Mouse (Mus musculus): ENCODE data around the gene Cby1. TPM values are rescaled to one million over a fixed set of nuclear protein-coding genes. Genes with fewer than 3 reads are reported as not detected.
"Not testable (repeated sequence)": the region's sequence is repeated elsewhere in the genome, so short reads cannot be mapped to it uniquely, and the experiment has no call there.

The Cby1 gene
- total RNA-seq, 2 experiments from 2014 or later: 19.0 to 65.2 TPM

DNA sequence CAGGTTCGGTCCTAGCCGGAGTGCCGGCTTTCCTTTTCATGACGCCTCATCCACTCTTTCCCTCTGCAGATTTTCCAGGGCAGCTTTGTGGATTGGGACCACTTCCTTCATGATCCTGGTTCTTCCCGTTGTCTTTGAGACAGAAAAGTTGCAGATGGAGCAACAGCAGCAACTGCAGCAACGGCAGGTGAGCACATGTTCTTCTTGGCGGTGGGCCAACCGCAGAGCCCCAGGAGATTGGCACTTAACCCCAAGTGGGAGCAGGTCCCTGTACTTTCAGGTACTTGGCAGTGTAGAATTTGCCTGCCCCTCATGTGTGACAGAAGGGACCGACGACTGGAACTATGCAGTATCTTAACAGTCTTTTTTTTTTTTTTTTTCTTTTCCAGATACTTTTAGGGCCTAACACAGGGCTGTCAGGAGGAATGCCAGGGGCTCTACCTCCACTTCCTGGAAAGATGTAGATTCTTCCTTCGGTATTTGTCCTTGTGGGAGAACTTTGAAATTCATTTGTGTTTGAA is 12.9 kb downstream of the Cby1 start:
- not testable (repeated sequence) for ATAC-seq (replicated peaks; ENCODE audit: poor library complexity)

- ATAC-seq (replicated peaks; ENCODE audit: poor library complexity): no peak
These were observed 18.9 kb downstream of the Cby1 start for GRCm38 (mm10) chr15:79677936-79678335.

DNA sequence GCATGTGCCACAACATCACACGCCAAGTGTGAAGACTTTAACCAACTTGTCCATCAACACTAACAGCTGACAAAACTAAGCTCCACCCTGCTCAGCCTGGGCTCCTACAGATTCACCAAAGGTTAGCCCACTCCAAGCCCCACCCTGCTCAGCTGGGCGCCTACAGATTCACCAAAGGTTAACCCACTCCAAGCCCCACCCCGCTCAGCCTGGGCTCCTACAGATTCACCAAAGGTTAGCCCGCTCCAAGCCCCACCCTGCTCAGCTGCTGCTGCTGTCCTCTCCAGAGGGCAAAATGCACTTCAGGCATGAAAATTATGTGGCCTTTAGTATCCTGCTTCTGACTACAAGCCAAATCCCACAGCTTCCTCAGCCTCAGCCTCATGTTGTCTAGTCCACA is 23.0 kb downstream of the Cby1 start:
- no peak for ATAC-seq (replicated peaks; ENCODE audit: poor library complexity)

DNA sequence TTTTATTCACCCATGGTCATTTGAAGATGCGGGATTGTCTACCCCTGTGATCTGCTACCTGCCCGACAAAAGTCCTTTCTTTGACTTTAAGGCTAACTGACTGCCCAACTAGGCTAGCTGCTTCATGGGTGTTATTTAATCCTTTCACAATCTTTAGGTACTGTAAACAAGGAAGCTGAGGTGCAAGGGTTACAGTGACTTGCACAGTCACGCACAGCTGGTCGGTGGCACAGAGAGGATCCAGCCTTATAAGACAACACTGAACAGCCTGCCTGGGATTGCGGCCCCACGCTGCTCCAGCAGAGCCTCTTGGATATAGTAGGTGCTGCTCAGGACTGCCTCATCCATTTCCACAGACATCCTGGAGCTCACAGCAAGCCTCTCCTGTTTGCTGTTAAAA is 24.1 kb downstream of the Cby1 start:
- ATAC-seq (replicated peaks; ENCODE audit: poor library complexity): no peak

DNA sequence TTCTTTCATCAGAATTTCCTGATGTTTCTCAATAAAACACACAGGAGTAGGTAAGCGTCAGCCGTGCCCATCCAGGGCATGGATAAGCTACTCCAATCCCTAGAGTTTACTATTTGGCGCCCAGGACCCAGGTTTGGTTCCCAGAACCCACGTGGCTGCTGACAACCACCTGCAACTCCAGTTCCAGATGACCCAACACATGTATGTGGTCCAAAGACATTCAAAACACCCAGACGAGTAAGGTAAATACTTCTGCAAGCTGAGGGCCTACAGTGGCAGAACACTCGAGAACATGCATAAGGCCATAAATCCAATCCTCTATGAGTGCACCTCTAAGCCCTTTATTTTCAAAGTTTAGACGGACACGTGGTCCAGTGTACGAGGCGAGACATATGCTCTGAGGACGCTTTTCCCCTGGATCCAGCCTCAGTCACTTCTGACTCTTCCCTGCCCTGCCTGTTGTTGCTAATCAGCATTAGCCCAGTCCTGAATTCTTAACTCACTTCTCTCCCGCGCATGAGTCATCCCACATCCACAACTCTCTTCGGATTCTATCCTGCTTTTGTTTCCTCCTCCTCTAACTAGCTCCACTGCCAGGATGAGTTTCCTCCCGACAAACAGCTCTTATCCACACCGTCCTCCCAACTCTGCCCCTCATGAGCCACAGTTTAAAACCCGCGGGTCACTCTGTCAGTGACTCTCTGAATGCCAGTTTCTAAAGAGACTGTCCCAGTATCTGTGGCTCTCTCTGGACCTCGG is 24.9 kb downstream of the Cby1 start:
- ATAC-seq (replicated peaks; ENCODE audit: poor library complexity): no peak

- no peak for ATAC-seq (replicated peaks; ENCODE audit: poor library complexity)
These were observed 25.6 kb downstream of the Cby1 start for GRCm38 (mm10) chr15:79684616-79685015.

DNA sequence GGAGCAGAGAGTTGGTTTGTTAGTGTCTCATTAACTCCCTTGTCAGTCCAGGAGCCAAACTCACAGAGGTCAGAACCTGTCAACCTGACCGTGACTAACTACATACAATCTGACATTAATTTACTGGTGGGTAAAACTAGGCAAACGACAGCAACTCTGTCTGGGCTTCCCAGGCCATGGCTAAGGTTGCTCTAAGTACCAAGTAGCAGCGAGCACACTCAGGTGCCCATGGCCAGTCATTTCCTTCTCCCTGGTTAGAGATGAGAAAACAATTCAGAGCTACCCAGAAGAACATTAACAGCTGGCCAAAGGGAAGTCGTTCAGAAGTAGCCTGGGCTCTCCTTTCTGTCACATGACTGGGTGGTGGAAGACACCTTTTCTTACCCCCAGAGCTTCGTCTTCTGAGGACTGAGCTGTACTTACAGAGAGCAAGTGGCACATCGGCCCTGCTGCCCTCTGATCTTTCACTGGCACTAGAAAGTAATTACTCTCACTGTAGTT is 26.2 kb downstream of the Cby1 start:
- ATAC-seq (replicated peaks; ENCODE audit: poor library complexity): no peak

GRCm38 (mm10) chr15:79686046-79686869 is 27.3 kb downstream of the Cby1 start:
- no peak for ATAC-seq (replicated peaks; ENCODE audit: poor library complexity)

DNA sequence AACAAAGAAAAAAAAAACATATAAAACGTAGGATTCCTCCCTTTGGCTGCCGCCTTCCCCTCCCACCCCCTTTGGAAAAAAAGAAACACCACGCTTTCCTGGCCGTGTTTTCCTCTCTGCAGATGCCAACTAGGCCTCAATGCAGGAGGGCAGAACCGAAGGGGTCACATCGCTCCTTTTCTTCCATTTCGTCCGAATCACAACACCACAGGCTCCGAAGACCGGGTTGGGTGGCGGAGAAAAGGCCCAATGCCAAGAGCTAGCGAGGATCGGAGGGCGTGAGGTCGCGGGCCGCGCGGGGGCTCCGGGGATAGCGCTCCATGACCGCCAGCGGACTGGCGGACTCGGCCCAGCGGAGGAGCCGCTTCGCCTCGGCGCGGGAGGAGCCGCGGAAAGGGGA is 28.2 kb downstream of the Cby1 start:
- no peak for ATAC-seq (replicated peaks; ENCODE audit: poor library complexity)

- ATAC-seq (replicated peaks; ENCODE audit: poor library complexity): peak; percentile 64
These were observed 28.8 kb downstream of the Cby1 start, which contains the start of gene Josd1 for GRCm38 (mm10) chr15:79687646-79688267. Josd1 (minus strand) TSS chr15:79687919.

DNA sequence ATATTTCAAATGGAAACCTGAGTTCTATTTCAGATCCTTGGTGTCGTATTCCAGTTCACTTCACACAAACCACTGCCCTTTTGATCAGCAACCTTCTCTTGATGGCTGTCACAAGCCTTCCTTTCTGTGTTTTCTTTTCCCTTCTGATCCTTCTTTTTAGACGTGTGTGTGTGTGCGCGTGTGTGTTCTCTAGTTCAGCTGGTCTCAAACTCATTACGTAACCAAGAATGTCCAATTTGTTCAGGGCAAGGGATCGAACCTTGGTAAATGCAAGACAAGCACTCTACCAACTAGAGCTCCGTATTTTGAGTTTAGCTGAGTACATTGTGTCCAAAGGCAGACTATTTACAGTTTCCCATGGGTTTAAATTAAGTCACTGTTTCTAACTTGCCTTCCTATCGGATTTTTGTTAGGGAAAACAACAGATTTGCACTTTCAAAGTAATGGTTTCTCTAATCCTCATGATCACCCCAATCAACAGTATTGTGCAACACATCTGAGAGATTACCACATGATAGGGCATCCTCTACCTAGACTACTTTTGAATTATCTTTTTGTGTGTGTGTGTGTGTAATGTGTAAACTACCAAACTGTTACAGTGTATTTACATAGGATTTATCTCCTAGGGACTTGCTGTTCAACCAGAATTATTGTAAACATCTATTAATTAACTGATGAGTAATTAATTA is 29.4 kb downstream of the Cby1 start:
- no peak for ATAC-seq (replicated peaks; ENCODE audit: poor library complexity)

- ATAC-seq (replicated peaks; ENCODE audit: poor library complexity): no peak
These were observed 30.8 kb downstream of the Cby1 start for GRCm38 (mm10) chr15:79689662-79690425.

DNA sequence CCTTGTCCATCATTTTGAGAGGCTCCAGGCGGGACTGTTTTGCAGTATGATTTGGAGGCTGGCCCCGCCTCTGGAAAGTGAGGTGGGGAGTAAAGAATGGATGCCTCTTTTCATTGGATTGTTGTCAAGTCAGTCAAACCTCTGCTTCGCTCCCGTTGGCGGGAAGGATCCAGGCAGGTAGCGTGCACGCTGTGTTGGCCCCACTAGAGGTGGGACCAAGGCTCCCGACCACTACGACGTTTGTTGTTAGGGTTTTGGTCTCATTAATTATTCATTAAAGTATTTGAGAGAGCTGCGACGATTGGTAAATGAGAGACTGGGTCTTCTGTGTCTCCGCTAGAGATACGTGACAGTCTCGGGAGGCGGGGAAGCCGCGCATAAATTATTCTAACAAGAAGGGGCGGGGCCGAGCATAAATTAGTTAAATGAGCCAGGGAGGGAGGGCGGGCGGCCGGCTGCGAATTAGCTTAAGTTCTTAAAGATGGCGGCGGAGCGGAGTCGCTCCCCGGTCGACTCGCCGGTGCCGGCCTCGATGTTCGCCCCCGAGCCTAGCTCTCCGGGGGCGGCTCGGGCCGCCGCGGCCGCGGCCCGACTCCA is 31.5 kb downstream of the Cby1 start, which contains the start of gene Gtpbp1:
TSS of gene Gtpbp1 (plus strand) at position 420 of the 597 bp plus-strand sequence.
- ATAC-seq (replicated peaks; ENCODE audit: poor library complexity): peak; percentile 61

GRCm38 (mm10) chr15:79691023-79691508 is 32.1 kb downstream of the Cby1 start:
- no peak for ATAC-seq (replicated peaks; ENCODE audit: poor library complexity)

- ATAC-seq (replicated peaks; ENCODE audit: poor library complexity): no peak
These were observed 33.3 kb downstream of the Cby1 start for GRCm38 (mm10) chr15:79692334-79692733.

- ATAC-seq (replicated peaks; ENCODE audit: poor library complexity): peak; percentile 11
These were observed 34.7 kb downstream of the Cby1 start for GRCm38 (mm10) chr15:79693740-79694139.

GRCm38 (mm10) chr15:79694512-79694911 is 35.5 kb downstream of the Cby1 start:
- ATAC-seq (replicated peaks; ENCODE audit: poor library complexity): peak; percentile 44

DNA sequence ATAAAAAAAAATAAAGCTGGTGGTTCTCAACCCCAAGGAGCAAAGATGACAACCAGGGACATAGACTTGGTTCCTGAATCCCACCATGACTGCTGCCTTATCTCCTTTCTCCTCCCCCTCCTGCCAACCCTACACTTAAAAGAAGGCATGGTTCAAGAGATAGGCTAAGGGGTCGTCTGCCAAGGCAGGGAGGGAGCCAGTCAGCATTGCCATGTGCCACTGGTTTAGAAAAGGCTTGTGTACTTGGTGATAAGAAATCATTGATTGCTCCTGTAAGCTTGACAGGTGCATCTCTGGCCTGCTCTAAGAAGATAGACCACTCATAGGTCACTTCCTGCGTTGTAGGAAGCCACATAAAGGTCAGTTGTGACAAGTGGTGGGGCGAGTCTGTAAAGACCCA is 36.5 kb downstream of the Cby1 start:
- peak; percentile 50 for ATAC-seq (replicated peaks; ENCODE audit: poor library complexity)

GRCm38 (mm10) chr15:79696508-79696907 is 37.5 kb downstream of the Cby1 start:
- no peak for ATAC-seq (replicated peaks; ENCODE audit: poor library complexity)
